Mouse (Mus musculus): ENCODE measurements around the gene 1700023F06Rik.

DNA sequence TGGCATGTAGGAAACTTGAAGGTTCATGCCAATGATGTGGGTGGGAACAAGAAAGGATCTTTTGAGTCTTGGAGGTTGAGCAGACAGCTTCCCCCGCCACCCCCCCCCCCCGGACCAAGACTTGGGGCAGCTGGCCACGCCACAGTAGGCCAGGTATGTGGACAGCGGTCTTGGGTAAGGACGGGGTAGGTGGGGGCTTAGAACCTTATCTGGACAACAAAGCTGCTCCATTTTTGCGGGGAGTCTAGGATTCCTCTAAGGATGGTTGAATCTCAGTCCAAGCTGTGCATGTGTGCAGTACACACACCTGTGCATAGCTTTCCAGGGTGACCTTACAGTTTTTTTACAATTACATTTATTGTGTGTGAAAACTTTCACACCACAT, 10.2 kb upstream of the 1700023F06Rik start:
- TF ChIP-seq CTCF (IDR thresholded peaks at IDR 0.05; ENCODE audit: borderline replicate concordance, insufficient read depth, low read depth, low read length), result no peak
- no peak for TF ChIP-seq POLR2A (IDR thresholded peaks at IDR 0.05; ENCODE audit: borderline replicate concordance, insufficient read depth, low read length)
